Mouse (Mus musculus): Measurements from ENCODE around the gene Adamts4. TPM values are rescaled to one million over a fixed set of nuclear protein-coding genes. Genes with fewer than 3 reads are reported as not detected.
"Not testable (repeated sequence)": the region's sequence is repeated elsewhere in the genome, so short reads cannot be mapped to it uniquely, and the experiment has no call there.

Gene Adamts4
- polyA plus RNA-seq, 1 experiment from 2014 or later, result 5.2 TPM

DNA sequence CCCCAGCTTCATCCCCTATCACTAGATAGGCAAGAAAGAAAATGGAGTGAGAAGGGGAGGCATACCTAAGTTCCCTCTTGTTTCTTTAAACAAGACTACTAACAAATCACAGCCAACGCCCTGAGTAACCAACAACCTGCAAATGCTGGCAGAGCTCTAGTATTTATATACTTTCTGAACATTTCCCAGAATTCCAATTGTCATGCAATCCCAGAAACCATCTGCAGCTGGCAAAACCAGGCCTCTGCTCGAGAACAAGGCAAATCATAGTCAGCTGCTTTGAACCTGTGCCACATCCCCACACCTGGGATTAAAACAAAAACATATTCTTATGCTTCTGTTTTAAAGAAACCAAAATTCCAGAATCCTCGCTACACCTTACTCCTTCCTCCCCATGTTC is 43.1 kb downstream of the Adamts4 start:
- no peak for ATAC-seq (replicated peaks; ENCODE audit: insufficient number of reproducible peaks, insufficient read depth, low FRiP score, low read depth)
- H3K9ac ChIP-seq, result no peak overlapping the region
- H3K9me3 ChIP-seq (replicated peaks), result no peaks in the 10 kb centered on the region
- peaks cover 16% of the 10 kb centered on the region for H3K27me3 ChIP-seq
- peak overlapping the region; percentile 80 for H3K4me3 ChIP-seq
- 79% methylated on average over 3 of the region's 3 CpGs for WGBS
- no peak overlapping the region for H3K27ac ChIP-seq
- peak overlapping the region; percentile 72 for H3K4me2 ChIP-seq
- H3K36me3 ChIP-seq, result peaks cover 20% of the 10 kb centered on the region; the same call in 1 of the 2 replicates
- H3K4me1 ChIP-seq (replicated peaks), result peaks cover 8% of the 10 kb centered on the region

DNA sequence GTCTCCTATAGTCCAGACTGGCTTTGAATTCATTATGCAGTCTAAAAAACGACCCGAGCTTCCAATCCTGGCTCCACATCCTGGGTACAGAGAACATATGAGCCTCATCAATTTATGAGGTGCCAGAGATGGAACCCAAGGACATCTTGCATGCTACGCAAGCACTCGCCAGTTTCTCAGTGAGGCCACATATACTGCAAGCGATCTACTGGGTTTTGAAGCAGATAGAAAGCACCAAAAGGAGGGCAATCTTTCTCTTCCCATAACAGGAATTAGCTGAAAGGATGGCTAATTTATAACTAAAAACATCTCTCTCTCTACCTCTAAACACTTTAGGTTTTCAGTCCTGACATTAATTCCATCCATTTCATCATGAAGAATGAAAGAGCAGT is 43.7 kb downstream of the Adamts4 start:
- H3K27ac ChIP-seq, result peak overlapping the region; percentile 94; the same call in 1 of the 2 replicates
- peaks cover 22% of the 10 kb centered on the region for H3K27me3 ChIP-seq
- peaks cover 8% of the 10 kb centered on the region for H3K4me1 ChIP-seq (replicated peaks)
- no peak for ATAC-seq (replicated peaks; ENCODE audit: insufficient number of reproducible peaks, insufficient read depth, low FRiP score, low read depth)
- peak overlapping the region; percentile 83 for H3K9ac ChIP-seq
- peak overlapping the region; percentile 72 for H3K4me2 ChIP-seq
- peaks cover 15% of the 10 kb centered on the region; the same call in 1 of the 2 replicates for H3K36me3 ChIP-seq
- WGBS, result 37% methylated on average over 5 of the region's 5 CpGs
- H3K9me3 ChIP-seq (replicated peaks), result no peaks in the 10 kb centered on the region
- H3K4me3 ChIP-seq, result peak overlapping the region; percentile 80

DNA sequence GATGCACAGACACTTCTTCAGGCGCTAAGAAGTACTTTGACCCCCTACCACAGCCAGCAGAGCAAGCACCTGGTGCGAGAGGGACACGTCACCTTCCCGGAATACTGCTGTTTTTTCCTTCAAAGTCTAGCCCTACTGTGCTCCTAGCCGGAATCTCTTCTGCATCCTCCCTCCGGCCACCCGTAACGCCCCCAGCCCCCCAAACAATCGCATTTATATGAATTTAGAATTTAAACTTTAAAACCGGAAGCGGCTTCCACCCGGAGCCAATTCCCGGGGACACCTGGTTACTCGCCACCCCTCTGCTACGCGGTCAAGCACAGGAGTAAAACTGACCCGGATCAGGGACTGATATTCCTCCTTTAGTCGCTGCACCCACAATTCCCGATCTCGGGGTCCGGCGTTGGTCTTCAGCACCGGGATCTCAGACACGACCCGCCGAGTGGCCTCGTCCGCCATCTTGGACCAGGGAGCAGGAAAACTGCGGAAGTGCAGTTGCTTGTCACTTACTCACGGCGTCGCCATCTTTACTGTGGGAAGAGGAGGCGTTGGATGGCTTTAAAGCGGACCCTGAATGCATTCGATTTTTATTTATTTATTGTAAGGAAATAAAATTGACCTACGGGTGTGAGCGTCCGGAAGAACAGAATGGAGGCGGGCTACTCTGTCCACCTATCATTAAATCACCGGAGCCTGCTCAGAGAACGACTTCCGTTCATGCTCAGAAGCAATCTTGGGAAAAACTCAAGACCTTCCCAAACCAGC is 44.3 kb downstream of the Adamts4 start, which contains the start of gene Ufc1:
TSS of gene Ufc1 (minus strand) at position 727 of the 765 bp plus-strand sequence.
- Histone ChIP-seq H3K27ac (peak within 1 kb of the TSS; percentile 94), H3K4me3 (peak within 1 kb of the TSS; percentile 80), H3K9me3 (replicated peaks) (no peaks in the 10 kb centered on the region), H3K4me2 (peak within 1 kb of the TSS; percentile 72), H3K27me3 (peaks cover 22% of the 10 kb centered on the region), H3K9ac (peak within 1 kb of the TSS; percentile 83), H3K4me1 (replicated peaks) (peaks cover 8% of the 10 kb centered on the region), H3K36me3 (peaks cover 9% of the 10 kb centered on the region; the same call in 1 of the 2 replicates)
- ATAC-seq (replicated peaks; ENCODE audit: insufficient number of reproducible peaks, insufficient read depth, low FRiP score, low read depth), result peak; percentile 48
- under 1% methylated on average over 42 of the region's 42 CpGs for WGBS

DNA sequence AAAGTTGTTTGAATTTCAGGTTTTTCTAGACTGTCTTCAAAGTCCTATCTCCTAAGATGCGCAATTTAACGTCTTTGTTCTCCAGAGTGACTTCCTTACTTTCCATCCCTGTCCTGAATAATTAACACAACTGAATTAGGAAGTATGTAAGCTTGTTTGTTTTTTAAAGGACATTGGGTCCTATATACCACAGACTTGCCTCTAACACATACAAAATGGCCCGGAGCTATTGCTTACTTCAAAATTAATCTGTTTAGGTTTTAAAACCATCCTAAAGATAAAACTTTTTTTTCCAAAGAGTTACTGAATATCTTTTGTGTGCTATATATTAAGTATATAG is 44.8 kb downstream of the Adamts4 start:
- H3K4me1 ChIP-seq (replicated peaks), result peaks cover 8% of the 10 kb centered on the region
- peaks cover 22% of the 10 kb centered on the region for H3K27me3 ChIP-seq
- peak overlapping the region; percentile 72 for H3K4me2 ChIP-seq
- no peak for ATAC-seq (replicated peaks; ENCODE audit: insufficient number of reproducible peaks, insufficient read depth, low FRiP score, low read depth)
- H3K36me3 ChIP-seq, result 0 out of 2 replicates have a peak, but pooled peaks cover 4% of the 10 kb centered on the region
- H3K27ac ChIP-seq, result peak overlapping the region; percentile 94
- no peaks in the 10 kb centered on the region for H3K9me3 ChIP-seq (replicated peaks)
- whole genome bisulfite sequencing, result 12% methylated on average over 3 of the region's 3 CpGs
- H3K4me3 ChIP-seq, result peak overlapping the region; percentile 80
- peak overlapping the region; percentile 83 for H3K9ac ChIP-seq

DNA sequence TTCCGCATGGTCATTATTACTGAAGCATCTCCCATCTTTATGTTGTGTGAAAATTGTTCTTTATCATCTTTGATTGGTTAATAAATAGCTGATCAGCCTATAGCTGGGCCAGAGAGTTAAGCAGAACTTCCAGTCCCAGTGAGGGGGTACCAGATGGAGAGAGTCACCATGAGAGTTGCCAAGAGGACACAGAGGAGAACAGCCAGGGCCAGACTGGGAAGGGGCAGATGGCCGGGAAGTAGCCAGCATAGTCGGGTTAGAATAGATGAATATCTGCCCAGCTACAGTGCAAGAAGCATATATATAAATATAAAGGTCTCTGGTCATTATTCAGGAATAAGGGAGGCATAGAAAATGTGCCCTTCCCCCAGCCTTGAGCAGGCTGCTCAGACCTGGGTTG is 48.0 kb downstream of the Adamts4 start:
- Histone ChIP-seq H3K4me2 (no peak overlapping the region), H3K27me3 (peaks cover 22% of the 10 kb centered on the region), H3K36me3 (no peaks in the 10 kb centered on the region), H3K9me3 (replicated peaks) (no peaks in the 10 kb centered on the region), H3K4me1 (replicated peaks) (peaks cover 6% of the 10 kb centered on the region), H3K4me3 (no peak overlapping the region), H3K9ac (no peak overlapping the region), H3K27ac (no peak overlapping the region)
- ATAC-seq (replicated peaks; ENCODE audit: insufficient number of reproducible peaks, insufficient read depth, low FRiP score, low read depth), result no peak
- WGBS, result 52% methylated on average over 3 of the region's 3 CpGs

DNA sequence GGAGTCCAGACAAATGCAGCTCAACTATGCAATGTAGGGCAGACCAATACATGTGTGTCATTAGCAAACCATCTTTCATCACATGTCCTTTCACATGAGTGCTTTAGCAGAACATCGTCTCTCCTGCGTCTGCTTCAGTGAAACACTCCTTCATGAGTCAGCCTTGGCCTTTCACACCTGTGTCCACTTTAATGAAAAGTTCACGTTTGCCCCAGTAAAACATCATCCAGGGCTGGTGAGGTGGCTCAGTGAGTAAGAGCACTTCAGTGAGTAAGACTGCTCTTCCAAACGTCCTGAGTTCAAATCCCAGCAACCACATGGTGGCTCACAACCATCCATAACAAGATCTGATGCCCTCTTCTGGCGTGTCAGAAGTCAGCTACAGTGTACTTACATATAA is 55.9 kb downstream of the Adamts4 start:
- WGBS, result 71% methylated on average over 5 of the region's 5 CpGs
- H3K27ac ChIP-seq, result peak overlapping the region; percentile 27; the same call in 1 of the 2 replicates
- not testable (repeated sequence) for H3K4me3 ChIP-seq

DNA sequence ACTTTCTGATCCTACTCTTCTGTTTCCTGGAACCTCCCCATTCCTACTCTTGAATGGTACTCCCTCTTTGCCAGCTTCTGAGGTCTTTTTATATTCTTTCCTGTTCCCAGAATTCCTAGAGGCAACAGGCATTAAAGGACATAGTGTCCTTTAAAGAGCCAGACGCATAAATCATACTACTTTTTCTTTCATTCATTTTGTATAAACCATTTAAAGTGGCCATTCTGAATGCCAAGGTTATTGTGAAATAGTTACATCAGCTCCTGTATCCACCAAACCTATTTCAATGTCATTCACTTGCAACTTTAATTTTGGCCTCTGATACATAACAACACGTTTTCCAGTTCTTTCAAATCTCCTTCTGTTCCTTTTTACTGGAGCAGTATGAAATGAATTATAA is 59.1 kb downstream of the Adamts4 start:
- ATAC-seq (replicated peaks; ENCODE audit: insufficient number of reproducible peaks, insufficient read depth, low FRiP score, low read depth), result no peak
- H3K9me3 ChIP-seq (replicated peaks), result no peaks in the 10 kb centered on the region
- H3K9ac ChIP-seq, result no peak overlapping the region
- H3K27ac ChIP-seq, result no peak overlapping the region
- H3K36me3 ChIP-seq, result no peaks in the 10 kb centered on the region
- H3K4me3 ChIP-seq, result no peak overlapping the region
- no peak overlapping the region for H3K4me2 ChIP-seq
- H3K4me1 ChIP-seq (replicated peaks), result no peaks in the 10 kb centered on the region; the same call in 1 of the 2 replicates
- no peaks in the 10 kb centered on the region for H3K27me3 ChIP-seq
- WGBS, result 66% methylated on average over 2 of the region's 2 CpGs

More for the DNA sequence above, 55.9 kb downstream of the Adamts4 start:
- not testable (repeated sequence) for H3K27me3 ChIP-seq; ATAC-seq (replicated peaks; ENCODE audit: insufficient number of reproducible peaks, insufficient read depth, low FRiP score, low read depth); H3K4me2 ChIP-seq; H3K9me3 ChIP-seq (replicated peaks); H3K4me1 ChIP-seq (replicated peaks); H3K9ac ChIP-seq; H3K36me3 ChIP-seq

Other genes starting within 250 kb of the Adamts4 start
- gene Fcgr4, start 231.5 kb upstream of the Adamts4 start, polyA plus RNA-seq (2015; fragmentation: Nextera tagmentation; extraction: Ambion mirVana), result 1.1 and 1.4 TPM in 2 replicates
- gene Fcgr3, start 185.5 kb upstream of the Adamts4 start, polyA plus RNA-seq (2015; fragmentation: Nextera tagmentation; extraction: Ambion mirVana), result 10.4 and 11.9 TPM in 2 replicates
- 2.7 and 3.5 TPM in 2 replicates for gene Cfap126, start 136.5 kb upstream of the Adamts4 start, polyA plus RNA-seq (2015; fragmentation: Nextera tagmentation; extraction: Ambion mirVana)
- 525 and 563 TPM in 2 replicates for gene Sdhc, start 99.8 kb upstream of the Adamts4 start, polyA plus RNA-seq (2015; fragmentation: Nextera tagmentation; extraction: Ambion mirVana)
- gene Mpz, start 99.7 kb upstream of the Adamts4 start, polyA plus RNA-seq (2015; fragmentation: Nextera tagmentation; extraction: Ambion mirVana), result 0.63 and 1.7 TPM in 2 replicates
- gene Pcp4l1, start 54.2 kb upstream of the Adamts4 start, polyA plus RNA-seq (2015; fragmentation: Nextera tagmentation; extraction: Ambion mirVana), result 43.0 and 46.4 TPM in 2 replicates
- 0.33 and 0.35 TPM in 2 replicates for gene Nr1i3, start 36.5 kb upstream of the Adamts4 start, polyA plus RNA-seq (2015; fragmentation: Nextera tagmentation; extraction: Ambion mirVana)
- 55.6 and 57.9 TPM in 2 replicates for gene Tomm40l, start 27.9 kb upstream of the Adamts4 start, polyA plus RNA-seq (2015; fragmentation: Nextera tagmentation; extraction: Ambion mirVana)
- gene Apoa2, start 25.4 kb upstream of the Adamts4 start, polyA plus RNA-seq (2015; fragmentation: Nextera tagmentation; extraction: Ambion mirVana), result 9.2 and 43.9 TPM in 2 replicates
- gene Fcer1g, start 16.1 kb upstream of the Adamts4 start, polyA plus RNA-seq (2015; fragmentation: Nextera tagmentation; extraction: Ambion mirVana), result 28.0 and 44.6 TPM in 2 replicates
- 514 and 535 TPM in 2 replicates for gene Ndufs2, start 967 bp downstream of the Adamts4 start, polyA plus RNA-seq (2015; fragmentation: Nextera tagmentation; extraction: Ambion mirVana)
- 44.4 and 56.4 TPM in 2 replicates for gene B4galt3, start 19.9 kb downstream of the Adamts4 start, polyA plus RNA-seq (2015; fragmentation: Nextera tagmentation; extraction: Ambion mirVana)
- 32.7 and 47.2 TPM in 2 replicates for gene Ppox, start 30.8 kb downstream of the Adamts4 start, polyA plus RNA-seq (2015; fragmentation: Nextera tagmentation; extraction: Ambion mirVana)
- gene Usp21, start 37.6 kb downstream of the Adamts4 start, polyA plus RNA-seq (2015; fragmentation: Nextera tagmentation; extraction: Ambion mirVana), result 44.9 and 55.6 TPM in 2 replicates
- 83.6 and 85.0 TPM in 2 replicates for gene Ufc1, start 44.6 kb downstream of the Adamts4 start, polyA plus RNA-seq (2015; fragmentation: Nextera tagmentation; extraction: Ambion mirVana)
- 33.9 and 37.7 TPM in 2 replicates for gene Dedd, start 78.7 kb downstream of the Adamts4 start, polyA plus RNA-seq (2015; fragmentation: Nextera tagmentation; extraction: Ambion mirVana)
- 31.2 and 33.2 TPM in 2 replicates for gene Nit1, start 95.2 kb downstream of the Adamts4 start, polyA plus RNA-seq (2015; fragmentation: Nextera tagmentation; extraction: Ambion mirVana)
- 77.2 and 91.0 TPM in 2 replicates for gene Pfdn2, start 95.2 kb downstream of the Adamts4 start, polyA plus RNA-seq (2015; fragmentation: Nextera tagmentation; extraction: Ambion mirVana)
- 0.63 and 0.75 TPM in 2 replicates for gene Klhdc9, start 110.4 kb downstream of the Adamts4 start, polyA plus RNA-seq (2015; fragmentation: Nextera tagmentation; extraction: Ambion mirVana)
- 0.26 and 1.2 TPM in 2 replicates for gene Nectin4, start 119.7 kb downstream of the Adamts4 start, polyA plus RNA-seq (2015; fragmentation: Nextera tagmentation; extraction: Ambion mirVana)
- 1.00 and 5.3 TPM in 2 replicates for gene Arhgap30, start 138.5 kb downstream of the Adamts4 start, polyA plus RNA-seq (2015; fragmentation: Nextera tagmentation; extraction: Ambion mirVana)
- gene Usf1, start 160.9 kb downstream of the Adamts4 start, polyA plus RNA-seq (2015; fragmentation: Nextera tagmentation; extraction: Ambion mirVana), result 48.7 and 57.5 TPM in 2 replicates
- 2.7 and 3.1 TPM in 2 replicates for gene Tstd1, start 168.5 kb downstream of the Adamts4 start, polyA plus RNA-seq (2015; fragmentation: Nextera tagmentation; extraction: Ambion mirVana)
- 63.5 and 66.2 TPM in 2 replicates for gene F11r, start 187.1 kb downstream of the Adamts4 start, polyA plus RNA-seq (2015; fragmentation: Nextera tagmentation; extraction: Ambion mirVana)